Mouse (Mus musculus) erythroblast, embryonic 14.5 days (primary cell): ENCODE data around the gene Ankef1.

Experiments used
- GATA1 ChIP-seq: IDR thresholded peaks from 2 replicates; pipeline ENCODE4 v1.6.1; 2012; ENCODE audit warnings: low read length, inconsistent platforms, mixed read lengths
- TAL1 ChIP-seq: IDR thresholded peaks from 3 replicates; pipeline ENCODE4 v1.6.1; 2012; ENCODE audit warnings: low read length, inconsistent platforms, mixed read lengths

DNA sequence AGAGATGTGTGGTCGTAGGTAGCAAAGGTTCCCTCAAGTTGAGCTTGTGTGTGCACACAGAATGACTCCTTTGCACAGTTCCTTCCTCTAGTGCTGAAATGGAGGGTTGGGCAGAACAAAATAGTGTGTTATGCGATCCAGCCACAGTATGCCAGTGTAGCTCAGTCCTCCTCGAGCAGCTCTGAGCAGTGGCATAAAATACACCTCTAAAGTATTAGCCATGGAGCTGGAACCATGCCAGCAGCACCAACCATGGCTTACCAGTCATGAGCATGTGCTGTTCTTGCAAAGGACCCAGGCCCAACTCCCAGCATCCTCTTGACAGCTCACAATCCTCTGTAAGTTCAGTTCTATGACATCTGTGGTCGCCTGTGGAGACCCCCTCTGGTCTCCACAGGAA, 10.0 kb downstream of the Ankef1 start:
- TF ChIP-seq TAL1 (no peak), GATA1 (no peak)
